Mouse (Mus musculus) CH12.LX (cell line): ENCODE data around the gene Grap.
A peak's percentile ranks its signal among the peaks of the same experiment; 100 is the strongest.

Source experiments
- BHLHE40 ChIP-seq: IDR thresholded peaks from 2 replicates; pipeline ENCODE4 v1.6.1; 2011; ENCODE audit warnings: mild to moderate bottlenecking, low read depth, low read length, improper control_type of control experiment
- CTCF ChIP-seq, 2 experiments: IDR thresholded peaks in 1 of 2; conservative IDR thresholded peaks in 1 of 2; 2 replicates each; pipeline ENCODE4 v1.5.1; 2011 to 2012; ENCODE audit warnings: low read depth in 2 of 2, low read length in 2 of 2, improper control_type of control experiment in 1 of 2, inconsistent platforms in 1 of 2, mild to moderate bottlenecking in 1 of 2, moderate library complexity in 1 of 2
- E2F4 ChIP-seq: IDR thresholded peaks from 2 replicates; pipeline ENCODE4 v1.6.1; 2011; ENCODE audit warnings: low read depth, low read length, improper control_type of control experiment; ENCODE audit not compliant: insufficient replicate concordance
- EP300 ChIP-seq: IDR thresholded peaks from 2 replicates; pipeline ENCODE4 v1.6.1; 2011; ENCODE audit warnings: low read length, improper control_type of control experiment
- HCFC1 ChIP-seq: IDR thresholded peaks from 2 replicates; pipeline ENCODE4 v1.6.1; 2012; ENCODE audit warnings: low read depth, mild to moderate bottlenecking, inconsistent platforms, low read length, improper control_type of control experiment
- MAFK ChIP-seq: IDR thresholded peaks from 2 replicates; pipeline ENCODE4 v1.6.1; 2011; ENCODE audit warnings: low read length, improper control_type of control experiment; ENCODE audit not compliant: insufficient replicate concordance
- MAX ChIP-seq: IDR thresholded peaks from 2 replicates; pipeline ENCODE4 v1.6.1; 2011; ENCODE audit warnings: low read length, improper control_type of control experiment
- MEF2A ChIP-seq: IDR thresholded peaks from 2 replicates; pipeline ENCODE4 v1.6.1; 2014; ENCODE audit warnings: low read depth, mild to moderate bottlenecking, inconsistent platforms, low read length, improper control_type of control experiment, borderline replicate concordance
- POLR2A ChIP-seq: IDR thresholded peaks from 2 replicates; pipeline ENCODE4 v1.6.1; 2011; ENCODE audit warnings: low read depth, mild to moderate bottlenecking, improper control_type of control experiment, low read length
- TBP ChIP-seq: conservative IDR thresholded peaks from 2 replicates; pipeline ENCODE4 v1.6.1; 2011; ENCODE audit warnings: low read depth, low read length, improper control_type of control experiment
- USF1 ChIP-seq: IDR thresholded peaks from 2 replicates; pipeline ENCODE4 v1.6.1; 2014; ENCODE audit warnings: low read depth, mild to moderate bottlenecking, inconsistent platforms, low read length, improper control_type of control experiment

- TF ChIP-seq CTCF (conservative IDR thresholded peaks at IDR 0.05 in 1 of 2, IDR thresholded peaks at IDR 0.05 in 1 of 2; ENCODE audit: low read depth in 2 of 2, low read length in 2 of 2) (no peak), POLR2A (peak; percentile 57), E2F4 (no peak), BHLHE40 (no peak), MEF2A (no peak), USF1 (no peak), MAX (no peak), EP300 (no peak), HCFC1 (no peak), TBP (no peak), MAFK (no peak)
These were observed 14.7 kb downstream of the Grap start for GRCm38 (mm10) chr11:61667782-61668181.
